Mouse (Mus musculus): ENCODE data around the gene Arid2. TPM values are rescaled to one million over a fixed set of nuclear protein-coding genes. Genes with fewer than 3 reads are reported as not detected.
"Not testable (repeated sequence)": the region's sequence is repeated elsewhere in the genome, so short reads cannot be mapped to it uniquely, and the experiment has no call there.

Gene Arid2
- polyA plus RNA-seq (2015; fragmentation: Nextera tagmentation; extraction: Ambion mirVana): 9.4 and 10.0 TPM in 2 replicates

GRCm38 (mm10) chr15:96287369-96287975, at the start of gene Arid2:
Gene Arid2, plus strand, starts transcription at chr15:96287518.
- WGBS: under 1% methylated on average over 46 of the region's 67 CpGs
- no peaks in the 10 kb centered on the region for H3K27me3 ChIP-seq (replicated peaks; ENCODE audit: control insufficient read depth, insufficient read depth, low read length)
- no peaks in the 10 kb centered on the region for H3K9me3 ChIP-seq (ENCODE audit: control insufficient read depth)
- peak within 1 kb of the TSS; percentile 100 for H3K27ac ChIP-seq (ENCODE audit: low read depth, low read length)
- no peak for TF ChIP-seq CTCF (IDR thresholded peaks at IDR 0.05; ENCODE audit: low read depth)
- H3K9ac ChIP-seq (ENCODE audit: low read depth, low read length): peak within 1 kb of the TSS; percentile 100
- peak within 1 kb of the TSS; percentile 84 for H3K4me3 ChIP-seq (ENCODE audit: low read depth, low read length)
- ATAC-seq: peak; percentile 48
- H3K36me3 ChIP-seq (ENCODE audit: control insufficient read depth, insufficient read depth): no peaks in the 10 kb centered on the region
- H3K4me1 ChIP-seq (replicated peaks; ENCODE audit: control insufficient read depth, insufficient read depth, low read length): no peaks in the 10 kb centered on the region; the same call in 1 of the 2 replicates
- peak within 1 kb of the TSS; percentile 81 for H3K4me2 ChIP-seq (replicated peaks; ENCODE audit: low read depth)

GRCm38 (mm10) chr15:96238071-96238470, 49.2 kb upstream of the Arid2 start:
- ATAC-seq: no peak
- no peak for TF ChIP-seq CTCF (IDR thresholded peaks at IDR 0.05; ENCODE audit: low read depth)
- H3K27ac ChIP-seq (ENCODE audit: low read depth, low read length): no peak overlapping the region
- no peak overlapping the region for H3K4me3 ChIP-seq (ENCODE audit: low read depth, low read length)
- no peak overlapping the region for H3K4me2 ChIP-seq (replicated peaks; ENCODE audit: low read depth)
- 87% methylated on average over 4 of the region's 4 CpGs for WGBS
- H3K4me1 ChIP-seq (replicated peaks; ENCODE audit: control insufficient read depth, insufficient read depth, low read length): no peaks in the 10 kb centered on the region
- no peaks in the 10 kb centered on the region for H3K9me3 ChIP-seq (ENCODE audit: control insufficient read depth)
- H3K27me3 ChIP-seq (replicated peaks; ENCODE audit: control insufficient read depth, insufficient read depth, low read length): no peaks in the 10 kb centered on the region
- H3K36me3 ChIP-seq (ENCODE audit: control insufficient read depth, insufficient read depth): no peaks in the 10 kb centered on the region
- H3K9ac ChIP-seq (ENCODE audit: low read depth, low read length): no peak overlapping the region

- no peaks in the 10 kb centered on the region for H3K4me1 ChIP-seq (replicated peaks; ENCODE audit: control insufficient read depth, insufficient read depth, low read length)
- no peak for ATAC-seq
- no peaks in the 10 kb centered on the region for H3K27me3 ChIP-seq (replicated peaks; ENCODE audit: control insufficient read depth, insufficient read depth, low read length)
- H3K9me3 ChIP-seq (ENCODE audit: control insufficient read depth): no peaks in the 10 kb centered on the region
- TF ChIP-seq CTCF (IDR thresholded peaks at IDR 0.05; ENCODE audit: low read depth): no peak
- H3K4me2 ChIP-seq (replicated peaks; ENCODE audit: low read depth): no peak overlapping the region
- H3K4me3 ChIP-seq (ENCODE audit: low read depth, low read length): no peak overlapping the region
- no peak overlapping the region for H3K27ac ChIP-seq (ENCODE audit: low read depth, low read length)
- no peaks in the 10 kb centered on the region for H3K36me3 ChIP-seq (ENCODE audit: control insufficient read depth, insufficient read depth)
- no peak overlapping the region for H3K9ac ChIP-seq (ENCODE audit: low read depth, low read length)
- WGBS: 84% methylated on average over 6 of the region's 6 CpGs
Measured at GRCm38 (mm10) chr15:96244171-96244570, 43.1 kb upstream of the Arid2 start.

GRCm38 (mm10) chr15:96244715-96245114, 42.6 kb upstream of the Arid2 start:
- peak; percentile 54; the same call in 1 of the 2 replicates for ATAC-seq
- 38% methylated on average over 10 of the region's 10 CpGs for WGBS

GRCm38 (mm10) chr15:96253827-96254226, 33.5 kb upstream of the Arid2 start:
- under 1% methylated on average over 7 of the region's 7 CpGs for WGBS
- Histone ChIP-seq H3K36me3 (ENCODE audit: control insufficient read depth, insufficient read depth) (no peaks in the 10 kb centered on the region), H3K9me3 (ENCODE audit: control insufficient read depth) (no peaks in the 10 kb centered on the region), H3K4me2 (replicated peaks; ENCODE audit: low read depth) (peak overlapping the region; percentile 59), H3K4me1 (replicated peaks; ENCODE audit: control insufficient read depth, insufficient read depth, low read length) (peaks cover 5% of the 10 kb centered on the region; the same call in 1 of the 2 replicates), H3K9ac (ENCODE audit: low read depth, low read length) (no peak overlapping the region), H3K27me3 (replicated peaks; ENCODE audit: control insufficient read depth, insufficient read depth, low read length) (no peaks in the 10 kb centered on the region), H3K4me3 (ENCODE audit: low read depth, low read length) (peak overlapping the region; percentile 20; the same call in 1 of the 2 replicates), H3K27ac (ENCODE audit: low read depth, low read length) (no peak overlapping the region)
- TF ChIP-seq CTCF (IDR thresholded peaks at IDR 0.05; ENCODE audit: low read depth): no peak
- ATAC-seq: no peak

More at GRCm38 (mm10) chr15:96244715-96245114, 42.6 kb upstream of the Arid2 start:
- H3K9me3 ChIP-seq (ENCODE audit: control insufficient read depth); H3K4me3 ChIP-seq (ENCODE audit: low read depth, low read length); H3K9ac ChIP-seq (ENCODE audit: low read depth, low read length); H3K27me3 ChIP-seq (replicated peaks; ENCODE audit: control insufficient read depth, insufficient read depth, low read length); H3K4me2 ChIP-seq (replicated peaks; ENCODE audit: low read depth); H3K4me1 ChIP-seq (replicated peaks; ENCODE audit: control insufficient read depth, insufficient read depth, low read length); H3K27ac ChIP-seq (ENCODE audit: low read depth, low read length); H3K36me3 ChIP-seq (ENCODE audit: control insufficient read depth, insufficient read depth): not testable (repeated sequence)

- Histone ChIP-seq H3K4me3 (ENCODE audit: low read depth, low read length) (peak overlapping the region; percentile 20), H3K9me3 (ENCODE audit: control insufficient read depth) (no peaks in the 10 kb centered on the region), H3K4me2 (replicated peaks; ENCODE audit: low read depth) (peak overlapping the region; percentile 59), H3K9ac (ENCODE audit: low read depth, low read length) (no peak overlapping the region), H3K27me3 (replicated peaks; ENCODE audit: control insufficient read depth, insufficient read depth, low read length) (no peaks in the 10 kb centered on the region), H3K27ac (ENCODE audit: low read depth, low read length) (no peak overlapping the region), H3K36me3 (ENCODE audit: control insufficient read depth, insufficient read depth) (no peaks in the 10 kb centered on the region), H3K4me1 (replicated peaks; ENCODE audit: control insufficient read depth, insufficient read depth, low read length) (peaks cover 5% of the 10 kb centered on the region; the same call in 1 of the 2 replicates)
- 10% methylated on average over 17 of the region's 17 CpGs for WGBS
- TF ChIP-seq CTCF (IDR thresholded peaks at IDR 0.05; ENCODE audit: low read depth): no peak
- no peak for ATAC-seq
Measured at GRCm38 (mm10) chr15:96254356-96254755, 33.0 kb upstream of the Arid2 start.
